Mouse (Mus musculus) gastrocnemius, postnatal 4 days (tissue): ENCODE measurements around the gene Zfp935. TPM values are rescaled to one million over a fixed set of nuclear protein-coding genes. Genes with fewer than 3 reads are reported as not detected.
"Not testable (repeated sequence)": the region's sequence is repeated elsewhere in the genome, so short reads cannot be mapped to it uniquely, and the experiment has no call there.

ENCODE experiments used
- DNase-seq, 2 experiments: peaks; one replicate each; pipeline ENCODE4 v3.0.0; 2021 to 2022; ENCODE audit warnings: low spot score in 2 of 2, mixed read lengths in 2 of 2
- long read RNA-seq, 2 experiments: library from polyadenylated mRNA; stranded (forward); transcript quantifications; one replicate each; pipeline ENCODE4 v2.0.0; 2021
- microRNA-seq: library from miRNA; unstranded; fragments of <30 nt; microRNA quantifications from one replicate; pipeline ENCODE4 v1.2.0, GENCODE M21; 2021
- total RNA-seq, 2 experiments: library from RNA; stranded (reverse); gene quantifications; 2 replicates each; pipeline ENCODE4 v1.2.3; 2021

Gene Zfp935
- total RNA-seq: not detected
- long read RNA-seq, experiment 1, partial matches to known transcripts: 0 of 1 reads
- long read RNA-seq, experiment 1, other reads (novel, unspliced or antisense): 1 of 1 reads
- long read RNA-seq, experiment 2: 0 reads

DNA sequence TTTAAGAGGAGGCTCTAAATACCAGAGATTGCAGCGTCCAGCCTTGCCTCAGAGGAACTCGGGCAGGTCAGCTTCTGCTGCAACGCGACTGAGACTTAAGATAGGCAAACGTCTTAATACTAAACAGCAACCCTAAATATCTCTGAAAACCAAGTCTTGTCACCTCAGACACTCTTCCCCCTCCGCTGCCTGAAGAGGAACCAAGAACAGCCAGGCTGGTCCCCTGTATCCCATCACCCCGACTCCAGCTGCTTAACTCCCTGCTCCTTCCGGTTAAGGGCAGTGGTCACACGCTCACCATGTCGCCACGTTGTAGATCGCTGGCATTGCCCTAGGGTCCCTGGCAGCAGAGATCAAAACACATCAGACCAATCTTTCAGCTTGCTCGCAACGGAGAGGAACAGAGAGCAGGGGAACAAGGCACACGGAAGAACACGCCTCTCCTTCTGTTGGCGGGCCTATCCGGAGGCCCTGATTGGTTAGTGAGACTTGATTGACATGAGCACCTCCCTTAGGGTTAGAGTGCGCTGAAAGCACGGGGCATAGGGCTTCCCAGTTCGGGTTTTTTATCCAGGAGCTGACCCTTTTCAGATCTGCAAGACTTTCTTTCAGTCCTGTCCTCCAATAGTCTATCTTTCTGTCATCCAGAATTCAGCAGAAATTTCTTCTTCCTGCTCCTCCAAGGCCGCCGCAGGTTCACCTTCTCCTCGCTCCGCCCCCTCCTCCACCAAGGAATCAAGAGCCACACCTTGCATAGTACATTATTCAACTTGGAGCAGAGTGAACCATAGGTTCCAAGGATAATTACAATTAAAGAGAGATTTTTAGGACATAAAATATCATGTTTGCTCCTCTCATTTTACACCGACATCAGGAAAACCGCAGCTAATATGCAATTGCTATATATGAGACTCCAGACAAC lies at the start of gene Zfp935:
Gene Zfp935 (minus strand): TSS at position 323 of the 922 bp plus-strand sequence.
- peak; percentile 17 to 37 for DNase-seq

DNA sequence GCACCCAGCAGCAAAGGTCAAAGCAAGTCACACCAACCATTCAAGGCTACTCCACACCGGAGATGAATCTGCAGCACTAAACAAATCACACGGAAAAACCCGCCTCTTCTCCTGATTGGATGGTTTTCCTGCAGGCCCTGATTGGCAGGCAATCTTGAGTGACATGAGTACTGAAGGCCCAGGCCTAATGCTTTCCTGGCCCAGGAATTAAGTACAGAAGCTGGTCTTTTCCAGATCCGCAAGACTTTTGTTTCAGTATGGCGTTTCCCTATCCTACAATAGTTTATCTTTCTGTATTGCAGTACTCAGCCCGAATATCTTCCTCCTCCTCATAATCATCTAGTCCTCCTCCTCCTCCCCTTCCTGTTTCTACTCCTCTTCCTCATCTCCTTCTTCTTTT lies 12.8 kb upstream of the Zfp935 start, which contains the start of gene Zfp934:
Gene Zfp934 (minus strand): TSS at position 101 of the 400 bp plus-strand sequence.
- not testable (repeated sequence) for DNase-seq

- DNase-seq: not testable (repeated sequence)
These were observed 3.4 kb upstream of the Zfp935 start for GRCm38 (mm10) chr13:62561696-62562095.

- DNase-seq: not testable (repeated sequence)
These were observed 28.2 kb downstream of the Zfp935 start for GRCm38 (mm10) chr13:62530129-62530528.

- DNase-seq: not testable (repeated sequence)
These were observed 47.5 kb downstream of the Zfp935 start for GRCm38 (mm10) chr13:62510641-62511420.

GRCm38 (mm10) chr13:62472661-62473060 lies 85.7 kb downstream of the Zfp935 start:
- DNase-seq: not testable (repeated sequence)

DNA sequence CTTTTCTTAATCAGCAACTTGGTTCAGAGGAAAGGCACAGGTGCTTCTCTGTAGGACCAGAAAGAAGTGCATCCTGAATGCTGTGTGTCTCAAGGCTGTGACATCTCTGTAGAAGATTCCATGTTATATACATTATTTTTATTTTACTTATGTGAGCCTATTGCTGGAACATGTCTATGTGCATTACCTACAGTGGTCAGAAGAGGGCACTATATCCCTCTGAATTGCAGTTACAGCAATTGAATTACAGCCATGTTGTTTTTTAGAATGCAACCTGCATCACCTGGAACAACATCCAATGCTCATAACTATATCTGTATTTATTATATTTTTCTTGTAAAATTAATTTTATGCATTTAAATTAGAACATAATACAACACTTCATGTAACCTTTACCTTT lies 88.4 kb downstream of the Zfp935 start:
- DNase-seq: not testable (repeated sequence)

DNA sequence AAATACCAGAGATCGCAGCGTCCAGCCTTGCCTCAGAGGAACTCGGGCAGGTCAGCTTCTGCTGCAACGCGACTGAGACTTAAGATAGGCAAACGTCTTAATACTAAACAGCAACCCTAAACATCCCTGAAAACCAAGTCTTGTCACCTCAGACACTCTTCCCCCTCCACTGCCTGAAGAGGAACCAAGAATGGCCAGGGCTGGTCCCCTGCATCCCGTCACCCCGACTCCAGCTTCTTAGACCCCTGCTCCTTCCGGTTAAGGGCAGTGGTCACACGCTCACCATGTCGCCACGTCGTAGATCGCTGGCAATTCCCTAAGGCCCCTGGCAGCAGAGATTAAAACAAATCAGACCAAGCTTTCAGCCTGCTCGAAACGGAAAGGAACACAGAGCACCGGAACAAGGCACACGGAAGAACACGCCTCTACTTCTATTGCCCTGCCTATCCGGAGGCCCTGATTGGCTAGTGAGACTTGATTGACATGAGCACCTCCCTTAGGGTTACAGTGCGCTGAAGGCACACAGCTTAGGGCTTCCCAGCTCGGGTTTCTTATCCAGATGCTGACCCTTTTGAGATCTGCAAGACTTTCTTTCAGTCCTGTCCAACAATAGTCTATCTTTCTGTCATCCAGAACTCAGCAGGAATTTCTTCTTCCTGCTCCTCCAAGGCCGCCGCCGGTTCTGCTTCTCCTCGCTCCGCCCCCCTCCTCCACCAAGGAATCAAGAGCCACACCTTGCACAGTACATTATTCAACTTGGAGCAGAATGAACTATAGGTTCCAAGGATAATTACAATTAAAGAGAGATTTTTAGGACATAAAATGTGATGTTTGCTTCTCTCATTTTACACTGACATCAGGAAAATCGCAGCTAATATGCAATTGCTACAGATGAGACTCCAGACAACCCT lies 91.6 kb downstream of the Zfp935 start, which contains the start of gene Gm49359:
Gene Gm49359 (minus strand): TSS at position 409 of the 911 bp plus-strand sequence.
- DNase-seq: peak; percentile 65 to 86

Small RNA genes within 50 kb of the gene (microRNA-seq; reads per million reads assigned to microRNA genes)
- gene Gm22256: not detected

Other genes starting within 250 kb of the Zfp935 start
- gene Gm3604, start 175.3 kb downstream of the Zfp935 start, total RNA-seq: 1 to 10 TPM in 1 of 2 experiments, under 1 TPM in 1; 0.66 to 1.2 TPM
- 10 to 100 TPM; 11.5 to 13.5 TPM for gene Gm49359, start 91.7 kb downstream of the Zfp935 start, total RNA-seq
- 1 to 10 TPM; 6.0 to 7.3 TPM for gene Zfp934, start 12.7 kb upstream of the Zfp935 start, total RNA-seq
- 1 to 10 TPM; 2.9 to 4.3 TPM for gene 6720489N17Rik, start 65.7 kb upstream of the Zfp935 start, total RNA-seq
- gene Platr25, start 202.2 kb upstream of the Zfp935 start, total RNA-seq: 10 to 100 TPM in 1 of 2 experiments, 1 to 10 TPM in 1; 8.2 to 11.8 TPM
- 1 to 10 TPM; 1.8 to 2.2 TPM for gene Gm5141, start 227.3 kb upstream of the Zfp935 start, total RNA-seq